Mouse (Mus musculus) intestine, embryonic 14.5 days (tissue): ENCODE results near the gene Fars2. TPM values are rescaled to one million over a fixed set of nuclear protein-coding genes. Genes with fewer than 3 reads are reported as not detected.

ENCODE experiments used
- ATAC-seq: fragments of 200-750 bp; cut with Nextera tagmentation; replicated peaks from 2 replicates; pipeline ENCODE4 v1.8.0; 2017; ENCODE audit warnings: low read depth, moderate number of reproducible peaks, moderate TSS enrichment, moderate library complexity; ENCODE audit not compliant: low FRiP score, low TSS enrichment
- DNase-seq: peaks from one replicate; pipeline ENCODE4 v3.0.0-alpha.2; 2018; ENCODE audit warnings: low spot score
- H3K27ac ChIP-seq: fragments of 300-500 bp; sonication (generic); 2 replicates; pipeline ENCODE4 v1.5.1; 2014; ENCODE audit warnings: low read depth, mild to moderate bottlenecking, control low read depth
- H3K27me3 ChIP-seq: fragments of 300-500 bp; sonication (generic); replicated peaks from 2 replicates; pipeline ENCODE4 v1.6.1; 2014; ENCODE audit warnings: low read length, control low read depth; ENCODE audit not compliant: control insufficient read depth, insufficient read depth
- H3K36me3 ChIP-seq: fragments of 300-500 bp; sonication (generic); 2 replicates; pipeline ENCODE4 v1.6.1; 2014; ENCODE audit warnings: low read length, control low read depth; ENCODE audit not compliant: control insufficient read depth, insufficient read depth
- H3K4me1 ChIP-seq: fragments of 300-500 bp; sonication (generic); replicated peaks from 2 replicates; pipeline ENCODE4 v1.6.1; 2014; ENCODE audit warnings: low read length, control low read depth, mixed read lengths; ENCODE audit not compliant: control insufficient read depth, insufficient read depth
- H3K4me2 ChIP-seq: fragments of 300-500 bp; sonication (generic); 2 replicates; pipeline ENCODE4 v1.6.1; 2014; ENCODE audit warnings: low read length
- H3K4me3 ChIP-seq: fragments of 300-500 bp; sonication (generic); 2 replicates; pipeline ENCODE4 v1.5.1; 2014; ENCODE audit warnings: low read depth, low read length, control low read depth, mixed read lengths
- H3K9ac ChIP-seq: fragments of 300-500 bp; sonication (generic); 2 replicates; pipeline ENCODE4 v1.6.1; 2014; ENCODE audit warnings: mild to moderate bottlenecking, low read length
- H3K9me3 ChIP-seq: fragments of 300-500 bp; sonication (generic); 2 replicates; pipeline ENCODE4 v1.6.1; 2016; ENCODE audit warnings: low read length, control low read depth; ENCODE audit not compliant: control insufficient read depth
- WGBS: fragments of 180-500 bp; shearing (Covaris S2); extraction: QIAGEN DNeasy Blood & Tissue Kit; methylation state at CpG from one replicate; pipeline ENCODE4 v1.1.7; 2014; 5-methylcytosine and 5-hydroxymethylcytosine counted together
- polyA plus RNA-seq: library from polyadenylated mRNA; unstranded; fragments of >200 nt; fragmentation: Nextera tagmentation; extraction: Ambion mirVana; gene quantifications from 2 replicates; pipeline ENCODE4 v1.2.1, GENCODE M21; 2014

Fars2 gene
- polyA plus RNA-seq, 1 experiment from 2014 or later, result 37.6 TPM

GRCm38 (mm10) chr13:36726951-36727778 lies 610.0 kb downstream of the Fars2 start:
- no peak for DNase-seq
- Histone ChIP-seq H3K27me3 (peaks cover 98% of the 10 kb centered on the region), H3K9ac (no peak overlapping the region), H3K36me3 (no peaks in the 10 kb centered on the region), H3K9me3 (no peaks in the 10 kb centered on the region), H3K27ac (no peak overlapping the region), H3K4me2 (peak overlapping the region; percentile 39), H3K4me3 (peak overlapping the region; percentile 26), H3K4me1 (no peaks in the 10 kb centered on the region; the same call in 1 of the 2 replicates)
- WGBS, result 3% methylated on average over 33 of the region's 34 CpGs
- ATAC-seq, result no peak

- Histone ChIP-seq H3K9me3 (no peaks in the 10 kb centered on the region), H3K27ac (no peak overlapping the region), H3K4me2 (peak overlapping the region; percentile 39; the same call in 1 of the 2 replicates), H3K4me3 (peak overlapping the region; percentile 26; the same call in 1 of the 2 replicates), H3K9ac (no peak overlapping the region), H3K36me3 (no peaks in the 10 kb centered on the region), H3K4me1 (no peaks in the 10 kb centered on the region; the same call in 1 of the 2 replicates), H3K27me3 (peaks cover 98% of the 10 kb centered on the region)
- 7% methylated on average over 23 of the region's 23 CpGs for WGBS
- ATAC-seq, result no peak
- no peak for DNase-seq
Measured at GRCm38 (mm10) chr13:36727779-36728470, 610.7 kb downstream of the Fars2 start.

- WGBS, result 23% methylated on average over 5 of the region's 5 CpGs
- ATAC-seq, result no peak
- Histone ChIP-seq H3K36me3 (no peaks in the 10 kb centered on the region), H3K9ac (no peak overlapping the region), H3K4me2 (no peak overlapping the region), H3K27me3 (peaks cover 98% of the 10 kb centered on the region), H3K9me3 (no peaks in the 10 kb centered on the region), H3K4me3 (no peak overlapping the region), H3K27ac (no peak overlapping the region), H3K4me1 (no peaks in the 10 kb centered on the region; the same call in 1 of the 2 replicates)
- no peak for DNase-seq
Measured at GRCm38 (mm10) chr13:36728509-36728908, 611.3 kb downstream of the Fars2 start.

- Histone ChIP-seq H3K27ac (no peak overlapping the region), H3K9ac (no peak overlapping the region), H3K4me3 (no peak overlapping the region), H3K27me3 (peaks cover 98% of the 10 kb centered on the region), H3K4me2 (no peak overlapping the region), H3K4me1 (no peaks in the 10 kb centered on the region; the same call in 1 of the 2 replicates), H3K9me3 (no peaks in the 10 kb centered on the region), H3K36me3 (no peaks in the 10 kb centered on the region)
- DNase-seq, result no peak
- ATAC-seq, result no peak
- 19% methylated on average over 13 of the region's 13 CpGs for WGBS
Measured at GRCm38 (mm10) chr13:36729731-36730340, 612.6 kb downstream of the Fars2 start.

- H3K9me3 ChIP-seq, result no peaks in the 10 kb centered on the region
- H3K36me3 ChIP-seq, result no peaks in the 10 kb centered on the region
- H3K9ac ChIP-seq, result no peak overlapping the region
- no peak overlapping the region for H3K4me3 ChIP-seq
- ATAC-seq (no peak), DNase-seq (no peak)
- no peak overlapping the region for H3K4me2 ChIP-seq
- H3K27me3 ChIP-seq, result peaks cover 98% of the 10 kb centered on the region
- no peak overlapping the region for H3K27ac ChIP-seq
- no peaks in the 10 kb centered on the region; the same call in 1 of the 2 replicates for H3K4me1 ChIP-seq
- WGBS, result 30% methylated on average over 14 of the region's 14 CpGs
Measured at GRCm38 (mm10) chr13:36730341-36730761, 613.1 kb downstream of the Fars2 start.

- Histone ChIP-seq H3K4me2 (peak overlapping the region; percentile 69), H3K27ac (no peak overlapping the region), H3K4me3 (peak overlapping the region; percentile 31), H3K9ac (0 out of 2 replicates have a peak overlapping the region, but pooled peaks have one; percentile 20), H3K4me1 (no peaks in the 10 kb centered on the region; the same call in 1 of the 2 replicates), H3K27me3 (peaks cover 91% of the 10 kb centered on the region), H3K9me3 (no peaks in the 10 kb centered on the region), H3K36me3 (no peaks in the 10 kb centered on the region)
- WGBS, result 6% methylated on average over 34 of the region's 34 CpGs
- ATAC-seq, result no peak
- peak; percentile 77 for DNase-seq
Measured at GRCm38 (mm10) chr13:36731016-36731930, 614.1 kb downstream of the Fars2 start.

GRCm38 (mm10) chr13:36731931-36732461 lies 614.8 kb downstream of the Fars2 start:
- H3K9me3 ChIP-seq, result no peaks in the 10 kb centered on the region
- DNase-seq, result peak; percentile 75
- ATAC-seq, result no peak
- H3K27ac ChIP-seq, result no peak overlapping the region
- no peak overlapping the region for H3K9ac ChIP-seq
- peak overlapping the region; percentile 31 for H3K4me3 ChIP-seq
- H3K4me1 ChIP-seq, result no peaks in the 10 kb centered on the region
- peaks cover 84% of the 10 kb centered on the region for H3K27me3 ChIP-seq
- H3K36me3 ChIP-seq, result no peaks in the 10 kb centered on the region
- WGBS, result 1% methylated on average over 23 of the region's 23 CpGs
- peak overlapping the region; percentile 69 for H3K4me2 ChIP-seq
